Mouse (Mus musculus) cortical plate, adult 2 months (tissue): ENCODE measurements around the gene Hoxb5.

Experiments used
- CTCF ChIP-seq: fragments of 200-500 bp; IDR thresholded peaks from 2 replicates; pipeline ENCODE4 v1.5.1; 2011; ENCODE audit warnings: mild to moderate bottlenecking, control low read depth, low read length; ENCODE audit not compliant: insufficient read depth; ENCODE audit errors: extremely low read depth
- POLR2A ChIP-seq: fragments of 200-500 bp; IDR thresholded peaks from 2 replicates; pipeline ENCODE4 v1.6.1; 2011; ENCODE audit warnings: mild to moderate bottlenecking, low read length, control low read depth; ENCODE audit not compliant: insufficient read depth; ENCODE audit errors: extremely low read depth

GRCm38 (mm10) chr11:96318368-96319070, 15.4 kb downstream of the Hoxb5 start:
- TF ChIP-seq POLR2A (no peak), CTCF (no peak)
